Mouse (Mus musculus) liver, postnatal 0 days (tissue): ENCODE measurements around the gene Wasf2.

Experiments used
- CTCF ChIP-seq: sonication (generic); IDR thresholded peaks from 2 replicates; pipeline ENCODE4 v1.5.1; 2016; ENCODE audit warnings: antibody characterized with exemption, low read depth
- EP300 ChIP-seq: IDR thresholded peaks from 2 replicates; pipeline ENCODE4 v1.6.1; 2016; ENCODE audit warnings: antibody characterized with exemption, low read depth, mild to moderate bottlenecking

DNA sequence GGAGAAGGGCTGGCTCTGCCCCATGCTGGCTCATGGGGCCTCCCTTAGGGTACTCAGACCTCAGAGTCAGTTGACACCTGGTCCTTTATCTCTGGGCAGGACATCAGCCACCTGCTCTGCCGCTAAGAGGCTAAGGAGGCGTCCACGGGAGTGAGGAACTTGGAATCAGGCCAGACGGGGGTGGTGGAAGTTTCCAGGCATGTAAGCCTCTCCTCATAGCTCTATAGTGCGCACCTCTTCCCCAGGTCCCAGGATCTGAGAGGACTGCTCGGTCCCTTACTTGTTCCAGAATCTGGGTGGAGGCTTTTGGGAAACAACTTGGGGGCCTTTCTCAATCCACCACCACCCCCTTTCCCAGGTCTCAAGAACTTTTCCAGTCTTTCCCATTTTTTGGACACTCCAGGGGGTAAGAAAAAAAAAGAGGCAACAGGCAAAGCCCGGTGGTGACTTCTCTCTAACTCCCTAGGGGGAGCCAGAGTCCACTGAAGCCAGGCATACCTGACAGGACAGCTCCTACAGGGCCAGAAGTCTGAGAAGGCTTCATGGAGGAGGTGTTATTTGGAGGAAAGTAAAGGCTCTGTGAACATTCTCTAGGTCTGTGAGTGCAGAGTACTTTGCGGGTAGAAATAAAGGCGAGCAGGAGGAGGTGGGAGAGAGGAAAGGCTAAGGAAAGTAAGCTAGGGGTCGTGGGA lies 103.1 kb downstream of the Wasf2 start:
- peak; percentile 83 for TF ChIP-seq CTCF
- TF ChIP-seq EP300: no peak
